In genomic region chr4:141282087-141282486, GRCm38 (mm10) we compare ENCODE assay signal across 17 mouse cellular contexts. TPM values are rescaled to one million over a fixed set of nuclear protein-coding genes. Genes with fewer than 3 reads are reported as not detected.
A peak's percentile ranks its signal among the peaks of the same experiment; 100 is the strongest.
DNase-seq lines count a peak whose midpoint lies in the region; ATAC-seq and TF ChIP-seq lines count a peak whose summit lies in the region.
"Had no signal": no experiment of that assay in that cellular context is flagged by ENCODE, and none has a peak within 500 bp of the region (broad histone marks: within the 10 kb centered on the region; RNA-seq: fewer than 3 reads in every experiment).

No protein-coding gene starts in this region.

- no peaks in the 10 kb centered on the region for H3K9me3 ChIP-seq in kidney, postnatal 0 days (replicated peaks; ENCODE audit: low read length)
- no peaks in the 10 kb centered on the region for H3K9me3 ChIP-seq in ES-E14 (ENCODE audit: control insufficient read depth, insufficient read depth, low read depth, low read length)
- no peaks in the 10 kb centered on the region for H3K9me3 ChIP-seq in liver, postnatal 0 days (ENCODE audit: low read length)
- H3K9me3 ChIP-seq: embryonic facial prominence, embryonic 13.5 days; liver, embryonic 15.5 days had no signal

- H3K79me2 ChIP-seq in C2C12 (ENCODE audit: control insufficient read depth, insufficient read depth) = peaks cover 19% of the 10 kb centered on the region

- H3K36me3 ChIP-seq in kidney, postnatal 0 days (ENCODE audit: insufficient read depth, low read length) = no peaks in the 10 kb centered on the region
- no peaks in the 10 kb centered on the region for H3K36me3 ChIP-seq in C2C12 (ENCODE audit: control insufficient read depth, insufficient read depth)
- H3K36me3 ChIP-seq in ES-E14 (ENCODE audit: control insufficient read depth, insufficient read depth, low read length, poor library complexity, severe bottlenecking) = no peaks in the 10 kb centered on the region
- H3K36me3 ChIP-seq in liver, postnatal 0 days (replicated peaks; ENCODE audit: insufficient read depth, low read length) = no peaks in the 10 kb centered on the region
- H3K36me3 ChIP-seq: embryonic facial prominence, embryonic 13.5 days; liver, embryonic 15.5 days had no signal

- no peak for ATAC-seq in kidney, postnatal 0 days (replicated peaks; ENCODE audit: low FRiP score, low read depth)
- no peak for ATAC-seq in liver, postnatal 0 days
- ATAC-seq in megakaryocyte progenitor cell, adult 5-6 weeks (replicated peaks; ENCODE audit: poor library complexity) = no peak
- ATAC-seq: CD4-positive, CD25-positive, alpha-beta regulatory T cell, adult 4 months; forebrain, embryonic 16.5 days; hindbrain, embryonic 16.5 days had no signal

- H3K27ac ChIP-seq in kidney, postnatal 0 days = peak overlapping the region; percentile 8; the same call in 1 of the 2 replicates
- peak overlapping the region; percentile 100 for H3K27ac ChIP-seq in ES-E14 (ENCODE audit: insufficient read depth, low read depth, low read length, poor library complexity, severe bottlenecking)
- H3K27ac ChIP-seq in liver, postnatal 0 days (ENCODE audit: low read depth) = peak overlapping the region; percentile 29; the same call in 1 of the 2 replicates
- H3K27ac ChIP-seq: embryonic facial prominence, embryonic 13.5 days; gastrocnemius, adult 2 months had no signal

- H3K4me1 ChIP-seq in kidney, postnatal 0 days (replicated peaks; ENCODE audit: insufficient read depth, low read length) = peaks cover 33% of the 10 kb centered on the region
- H3K4me1 ChIP-seq in ES-E14 (ENCODE audit: control insufficient read depth in 2 of 2, insufficient read depth in 2 of 2, low read length in 2 of 2, poor library complexity in 1 of 2) = peaks cover 12 to 36% of the 10 kb centered on the region in 2 experiments; a peak in 3 of 4 replicates
- peaks cover 41% of the 10 kb centered on the region for H3K4me1 ChIP-seq in liver, postnatal 0 days (ENCODE audit: insufficient read depth)

- TF ChIP-seq EP300 in liver, postnatal 0 days (IDR thresholded peaks at IDR 0.05; ENCODE audit: low read depth) = no peak

- H3K27me3 ChIP-seq in kidney, postnatal 0 days (ENCODE audit: insufficient read depth, low read length) = no peaks in the 10 kb centered on the region
- no peaks in the 10 kb centered on the region for H3K27me3 ChIP-seq in C2C12 (ENCODE audit: control insufficient read depth, insufficient read depth, insufficient read length)
- H3K27me3 ChIP-seq in liver, postnatal 0 days (ENCODE audit: insufficient read depth, low read length) = peaks cover 9% of the 10 kb centered on the region

- H3K9ac ChIP-seq in kidney, postnatal 0 days (ENCODE audit: low read depth, low read length) = no peak overlapping the region
- peak overlapping the region; percentile 74 for H3K9ac ChIP-seq in ES-E14 (ENCODE audit: insufficient read depth, low read depth, low read length, poor library complexity, severe bottlenecking)
- no peak overlapping the region for H3K9ac ChIP-seq in liver, postnatal 0 days (replicated peaks)
- H3K9ac ChIP-seq: embryonic facial prominence, embryonic 13.5 days; liver, embryonic 15.5 days had no signal

- in situ Hi-C loops in ES-E14 (cut with MboI; ENCODE audit: low sequenced_read_pairs in 2 of 2, unreplicated experiment in 2 of 2) = loop anchor here in 1 of 2 experiments (10.0 kb wide), 1 partner anchor 283 kb away; no protein-coding TSS in a partner anchor

- DNase-seq in kidney, postnatal 0 days (ENCODE audit: low spot score) = no peak
- no peak for DNase-seq in kidney, adult 9 months
- DNase-seq in ES-E14 (ENCODE audit: low read depth, low spot score) = no peak
- no peak for DNase-seq in liver, postnatal 0 days
- DNase-seq in left cerebral cortex, adult 9 months (ENCODE audit: low spot score in 2 of 2) = no peak
- DNase-seq: adrenal gland, postnatal 14 days; cerebellum, adult 8-10 months; gastrocnemius, adult 2 months; thymus, postnatal 36 days had no signal

- H3K4me2 ChIP-seq in kidney, postnatal 0 days (ENCODE audit: low read length) = no peak overlapping the region
- H3K4me2 ChIP-seq in liver, postnatal 0 days (ENCODE audit: low read depth, low read length) = no peak overlapping the region
- H3K4me2 ChIP-seq: embryonic facial prominence, embryonic 13.5 days; liver, embryonic 15.5 days had no signal

- 52% methylated on average over 3 of the region's 3 CpGs for WGBS in kidney, postnatal 0 days
- 38% methylated on average over 3 of the region's 3 CpGs for whole genome bisulfite sequencing in liver, postnatal 0 days (ENCODE audit: insufficient replicate concordance)

- H3ac ChIP-seq in C2C12 (ENCODE audit: control insufficient read depth, insufficient read length, low read depth) = peak overlapping the region; percentile 5

- H3K4me3 ChIP-seq in kidney, postnatal 0 days (replicated peaks; ENCODE audit: low read depth, low read length) = no peak overlapping the region
- no peak overlapping the region for H3K4me3 ChIP-seq in C2C12 (ENCODE audit: insufficient read depth, poor library complexity, severe bottlenecking)
- H3K4me3 ChIP-seq in ES-E14 (ENCODE audit: insufficient read depth in 1 of 2, low read depth in 1 of 2, low read length in 2 of 2, poor library complexity in 1 of 2, severe bottlenecking in 1 of 2) = peak overlapping the region in 1 of 2 experiments; percentile 0; a peak in 1 of 4 replicates
- H3K4me3 ChIP-seq in liver, postnatal 0 days (ENCODE audit: low read depth, low read length) = no peak overlapping the region
- H3K4me3 ChIP-seq: embryonic facial prominence, embryonic 13.5 days; gastrocnemius, adult 2 months; liver, embryonic 15.5 days had no signal

- TF ChIP-seq CTCF in kidney, postnatal 0 days (IDR thresholded peaks at IDR 0.05; ENCODE audit: low read depth) = no peak
- TF ChIP-seq CTCF in C2C12 (IDR thresholded peaks at IDR 0.05; ENCODE audit: control insufficient read depth, insufficient read depth, insufficient read length) = no peak
- no peak for TF ChIP-seq CTCF in liver, postnatal 0 days (IDR thresholded peaks at IDR 0.05; ENCODE audit: low read depth)

- peaks cover 2% of the 10 kb centered on the region for H3K79me3 ChIP-seq in C2C12 (ENCODE audit: low read depth)

TF ChIP-seq in C2C12, 6 proteins besides CTCF, POLR2A, EP300 and RAD21:
- no peak for TF ChIP-seq USF1 (IDR thresholded peaks at IDR 0.05; ENCODE audit: low read depth)
- TF ChIP-seq MAX (IDR thresholded peaks at IDR 0.05) = peak; percentile 70
- no peak for TF ChIP-seq MYOG (IDR thresholded peaks at IDR 0.05; ENCODE audit: control insufficient read depth, extremely low read depth, insufficient read length)

TF ChIP-seq in ES-E14, 5 proteins besides CTCF, POLR2A, EP300 and RAD21:
- TF ChIP-seq ZC3H11A (IDR thresholded peaks at IDR 0.05; ENCODE audit: borderline replicate concordance, low read depth, low read length) (no peak), MAFK (IDR thresholded peaks at IDR 0.05; ENCODE audit: insufficient read depth, low read depth, low read length) (no peak), ZNF384 (IDR thresholded peaks at IDR 0.05; ENCODE audit: low read depth, low read length) (no peak), CHD2 (IDR thresholded peaks at IDR 0.05; ENCODE audit: low read depth, low read length) (no peak), HCFC1 (IDR thresholded peaks at IDR 0.05; ENCODE audit: borderline replicate concordance, insufficient read depth, low read length) (no peak)

RNA-seq across cellular contexts. Expression of gene Epha2, which starts 19.0 kb away (rescaled TPM):
- 5.6 and 5.8 TPM in 2 replicates for polyA plus RNA-seq in kidney, postnatal 0 days (2015; fragmentation: Nextera tagmentation; extraction: Ambion mirVana)
- polyA plus RNA-seq in C2C12 (2012; fragmentation: generic; extraction: Trizol) = 129 TPM
- 256 and 507 TPM in 2 replicates for total RNA-seq in ES-E14 (2012; rRNA removed)
- polyA plus RNA-seq in liver, postnatal 0 days (2015; fragmentation: Nextera tagmentation; extraction: Ambion mirVana) = 1.5 and 2.4 TPM in 2 replicates
- 0.46 and 0.49 TPM in 2 replicates for total RNA-seq in megakaryocyte progenitor cell, adult 5-6 weeks (2015)
- total RNA-seq in megakaryocyte progenitor cell, adult 5-6 weeks (2017) = 0.14 and 0.50 TPM in 2 replicates

RNA-seq across cellular contexts. Expression of gene Arhgef19, which starts 42.8 kb away (rescaled TPM):
- polyA plus RNA-seq in kidney, postnatal 0 days (2015; fragmentation: Nextera tagmentation; extraction: Ambion mirVana) = 5.2 and 5.7 TPM in 2 replicates
- 26.7 TPM for polyA plus RNA-seq in C2C12 (2012; fragmentation: generic; extraction: Trizol)
- total RNA-seq in ES-E14 (2012; rRNA removed) = 1.7 and 2.3 TPM in 2 replicates
- polyA plus RNA-seq in liver, postnatal 0 days (2015; fragmentation: Nextera tagmentation; extraction: Ambion mirVana) = 3.0 and 4.2 TPM in 2 replicates
- total RNA-seq in megakaryocyte progenitor cell, adult 5-6 weeks (2015) = not detected in 2 replicates
- not detected in 2 replicates for total RNA-seq in megakaryocyte progenitor cell, adult 5-6 weeks (2017)
- total RNA-seq: megakaryocyte-erythroid progenitor cell, adult 5-6 weeks had no signal
- polyA plus RNA-seq: CD4-positive, CD25-positive, alpha-beta regulatory T cell, adult 4 months had no signal

Comparison
In these comparisons a context has a peak if more than half of its experiments do, and no peak if none do; other contexts are left out.
1. H3K27ac ChIP-seq: peak in every context shown above with its lines; median percentile 100 in ES-E14; 29 in liver, postnatal 0 days; 8 in kidney, postnatal 0 days.
2. RNA of gene Epha2, which starts 19.0 kb away (polyA plus RNA-seq): 129 TPM in C2C12 (single experiment); 5.6 to 5.8 TPM in kidney, postnatal 0 days and 1.5 to 2.4 TPM in liver, postnatal 0 days; every median in the first group is over 10 times any median in the second.